Mouse (Mus musculus): Measurements from ENCODE around the gene Tpcn2. TPM values are rescaled to one million over a fixed set of nuclear protein-coding genes. Genes with fewer than 3 reads are reported as not detected.

Tpcn2 gene
- polyA plus RNA-seq, 1 experiment from 2014 or later = 2.1 TPM

GRCm38 (mm10) chr7:145314785-145315411 lies 31.1 kb upstream of the Tpcn2 start, which contains the start of gene Mrgprd:
Gene Mrgprd, plus strand, starts transcription at chr7:145314835.
- Histone ChIP-seq H3K27ac (ENCODE audit: low read depth, low read length) (no peak within 1 kb of the TSS), H3K36me3 (ENCODE audit: control insufficient read depth, insufficient read depth, low read length) (no peaks in the 10 kb centered on the region), H3K27me3 (ENCODE audit: control insufficient read depth, insufficient read depth, low read length) (no peaks in the 10 kb centered on the region), H3K9me3 (replicated peaks; ENCODE audit: control insufficient read depth, low read length) (no peaks in the 10 kb centered on the region), H3K9ac (ENCODE audit: low read depth, low read length) (no peak within 1 kb of the TSS), H3K4me3 (ENCODE audit: low read depth, low read length) (no peak within 1 kb of the TSS), H3K4me2 (no peak within 1 kb of the TSS), H3K4me1 (ENCODE audit: control insufficient read depth, insufficient read depth, low read length) (no peaks in the 10 kb centered on the region)
- WGBS (ENCODE audit: insufficient replicate concordance) = 80% methylated on average over 6 of the region's 6 CpGs
- ATAC-seq (replicated peaks; ENCODE audit: insufficient number of reproducible peaks, low FRiP score, low TSS enrichment) = no peak

- Histone ChIP-seq H3K27me3 (ENCODE audit: control insufficient read depth, insufficient read depth, low read length) (0 out of 2 replicates have a peak, but pooled peaks cover 5% of the 10 kb centered on the region), H3K4me1 (ENCODE audit: control insufficient read depth, insufficient read depth, low read length) (no peaks in the 10 kb centered on the region), H3K36me3 (ENCODE audit: control insufficient read depth, insufficient read depth, low read length) (no peaks in the 10 kb centered on the region), H3K9ac (ENCODE audit: low read depth, low read length) (no peak overlapping the region), H3K4me3 (ENCODE audit: low read depth, low read length) (no peak overlapping the region), H3K4me2 (no peak overlapping the region), H3K9me3 (replicated peaks; ENCODE audit: control insufficient read depth, low read length) (no peaks in the 10 kb centered on the region), H3K27ac (ENCODE audit: low read depth, low read length) (no peak overlapping the region)
- 69% methylated on average over 3 of the region's 3 CpGs for WGBS (ENCODE audit: insufficient replicate concordance)
- ATAC-seq (replicated peaks; ENCODE audit: insufficient number of reproducible peaks, low FRiP score, low TSS enrichment) = no peak
Measured at GRCm38 (mm10) chr7:145312137-145312536, 28.3 kb upstream of the Tpcn2 start.

- no peaks in the 10 kb centered on the region for H3K9me3 ChIP-seq (replicated peaks; ENCODE audit: control insufficient read depth, low read length)
- H3K4me2 ChIP-seq = no peak overlapping the region
- H3K4me3 ChIP-seq (ENCODE audit: low read depth, low read length) = no peak overlapping the region
- ATAC-seq (replicated peaks; ENCODE audit: insufficient number of reproducible peaks, low FRiP score, low TSS enrichment) = no peak
- H3K4me1 ChIP-seq (ENCODE audit: control insufficient read depth, insufficient read depth, low read length) = no peaks in the 10 kb centered on the region
- no peak overlapping the region for H3K9ac ChIP-seq (ENCODE audit: low read depth, low read length)
- H3K27me3 ChIP-seq (ENCODE audit: control insufficient read depth, insufficient read depth, low read length) = 0 out of 2 replicates have a peak, but pooled peaks cover 5% of the 10 kb centered on the region
- H3K36me3 ChIP-seq (ENCODE audit: control insufficient read depth, insufficient read depth, low read length) = no peaks in the 10 kb centered on the region
- H3K27ac ChIP-seq (ENCODE audit: low read depth, low read length) = no peak overlapping the region
- WGBS (ENCODE audit: insufficient replicate concordance) = 67% methylated on average over 5 of the region's 5 CpGs
Measured at GRCm38 (mm10) chr7:145310526-145310925, 26.7 kb upstream of the Tpcn2 start.

DNA sequence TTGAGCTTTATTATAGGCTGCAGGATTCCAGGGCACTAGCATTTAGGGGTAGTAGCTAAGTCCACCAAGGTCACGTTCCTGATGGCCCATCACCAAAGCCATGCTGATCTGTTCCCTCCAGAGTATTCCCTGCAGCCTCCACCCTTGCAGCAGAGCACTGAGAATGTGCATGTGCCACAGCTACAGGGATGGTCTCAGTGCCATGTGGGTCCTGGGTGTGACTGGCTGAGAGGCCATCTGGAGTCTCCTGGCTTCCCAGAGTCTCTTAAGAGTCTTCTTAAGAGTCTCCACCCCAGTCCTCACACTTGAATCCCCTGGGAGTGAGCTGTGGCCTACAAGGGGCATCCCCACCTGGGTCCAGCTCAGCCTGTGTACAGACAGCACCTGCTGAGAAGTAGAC lies 26.1 kb upstream of the Tpcn2 start:
- no peak for ATAC-seq (replicated peaks; ENCODE audit: insufficient number of reproducible peaks, low FRiP score, low TSS enrichment)

DNA sequence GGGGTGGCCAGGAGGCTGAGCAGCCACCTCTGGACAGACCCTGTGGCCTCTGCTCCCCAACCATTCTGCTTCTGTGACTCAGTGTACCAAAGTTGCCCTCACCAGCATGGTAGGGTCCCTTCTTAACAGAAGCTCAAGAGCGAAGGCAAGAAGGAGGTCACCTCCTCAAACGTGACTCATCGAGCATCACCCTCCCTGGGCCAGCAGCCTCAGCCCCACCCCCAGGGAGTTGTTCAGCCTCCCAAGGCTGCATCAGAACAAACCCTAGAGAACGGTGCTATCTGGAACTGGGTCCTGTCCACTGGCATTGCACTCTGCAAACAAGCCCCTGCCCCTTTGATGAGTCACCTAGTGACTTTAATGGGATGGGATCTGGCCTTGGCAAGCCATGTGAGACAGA lies 25.1 kb upstream of the Tpcn2 start:
- WGBS (ENCODE audit: insufficient replicate concordance) = 56% methylated on average over 4 of the region's 4 CpGs
- Histone ChIP-seq H3K27ac (ENCODE audit: low read depth, low read length) (no peak overlapping the region), H3K36me3 (ENCODE audit: control insufficient read depth, insufficient read depth, low read length) (no peaks in the 10 kb centered on the region), H3K4me1 (ENCODE audit: control insufficient read depth, insufficient read depth, low read length) (no peaks in the 10 kb centered on the region), H3K9ac (ENCODE audit: low read depth, low read length) (no peak overlapping the region), H3K4me2 (no peak overlapping the region), H3K4me3 (ENCODE audit: low read depth, low read length) (no peak overlapping the region), H3K9me3 (replicated peaks; ENCODE audit: control insufficient read depth, low read length) (no peaks in the 10 kb centered on the region), H3K27me3 (ENCODE audit: control insufficient read depth, insufficient read depth, low read length) (0 out of 2 replicates have a peak, but pooled peaks cover 5% of the 10 kb centered on the region)
- ATAC-seq (replicated peaks; ENCODE audit: insufficient number of reproducible peaks, low FRiP score, low TSS enrichment) = no peak

More for the DNA sequence above, 26.1 kb upstream of the Tpcn2 start:
- Histone ChIP-seq H3K4me2 (no peak overlapping the region), H3K4me3 (ENCODE audit: low read depth, low read length) (no peak overlapping the region), H3K9me3 (replicated peaks; ENCODE audit: control insufficient read depth, low read length) (no peaks in the 10 kb centered on the region), H3K27ac (ENCODE audit: low read depth, low read length) (no peak overlapping the region), H3K27me3 (ENCODE audit: control insufficient read depth, insufficient read depth, low read length) (0 out of 2 replicates have a peak, but pooled peaks cover 5% of the 10 kb centered on the region), H3K36me3 (ENCODE audit: control insufficient read depth, insufficient read depth, low read length) (no peaks in the 10 kb centered on the region), H3K4me1 (ENCODE audit: control insufficient read depth, insufficient read depth, low read length) (no peaks in the 10 kb centered on the region), H3K9ac (ENCODE audit: low read depth, low read length) (no peak overlapping the region)
- 50% methylated on average over 1 of the region's 1 CpGs for WGBS (ENCODE audit: insufficient replicate concordance)

DNA sequence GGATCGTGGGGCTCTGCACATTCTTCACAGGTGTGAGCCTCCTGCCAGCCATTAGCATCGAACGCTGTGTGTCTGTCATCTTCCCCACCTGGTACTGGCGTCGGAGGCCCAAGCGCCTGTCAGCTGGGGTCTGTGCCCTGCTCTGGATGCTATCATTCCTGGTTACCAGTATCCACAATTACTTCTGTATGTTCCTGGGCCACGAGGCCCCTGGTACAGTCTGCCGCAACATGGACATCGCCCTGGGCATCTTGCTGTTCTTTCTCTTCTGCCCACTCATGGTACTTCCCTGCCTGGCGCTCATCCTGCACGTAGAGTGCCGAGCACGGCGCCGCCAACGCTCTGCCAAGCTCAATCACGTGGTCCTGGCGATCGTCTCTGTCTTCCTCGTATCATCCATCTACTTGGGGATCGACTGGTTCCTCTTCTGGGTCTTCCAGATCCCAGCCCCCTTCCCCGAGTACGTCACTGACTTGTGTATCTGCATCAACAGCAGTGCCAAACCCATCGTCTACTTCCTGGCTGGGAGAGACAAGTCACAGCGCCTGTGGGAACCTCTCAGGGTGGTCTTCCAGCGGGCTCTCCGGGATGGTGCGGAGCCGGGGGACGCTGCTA lies 24.4 kb upstream of the Tpcn2 start:
- Histone ChIP-seq H3K9me3 (replicated peaks; ENCODE audit: control insufficient read depth, low read length) (no peaks in the 10 kb centered on the region), H3K27ac (ENCODE audit: low read depth, low read length) (no peak overlapping the region), H3K4me3 (ENCODE audit: low read depth, low read length) (no peak overlapping the region), H3K9ac (ENCODE audit: low read depth, low read length) (no peak overlapping the region), H3K4me2 (no peak overlapping the region), H3K36me3 (ENCODE audit: control insufficient read depth, insufficient read depth, low read length) (no peaks in the 10 kb centered on the region), H3K27me3 (ENCODE audit: control insufficient read depth, insufficient read depth, low read length) (0 out of 2 replicates have a peak, but pooled peaks cover 5% of the 10 kb centered on the region), H3K4me1 (ENCODE audit: control insufficient read depth, insufficient read depth, low read length) (no peaks in the 10 kb centered on the region)
- 62% methylated on average over 30 of the region's 30 CpGs for WGBS (ENCODE audit: insufficient replicate concordance)
- no peak for ATAC-seq (replicated peaks; ENCODE audit: insufficient number of reproducible peaks, low FRiP score, low TSS enrichment)

GRCm38 (mm10) chr7:145307636-145308035 lies 23.8 kb upstream of the Tpcn2 start:
- ATAC-seq (replicated peaks; ENCODE audit: insufficient number of reproducible peaks, low FRiP score, low TSS enrichment) = no peak
- no peaks in the 10 kb centered on the region for H3K4me1 ChIP-seq (ENCODE audit: control insufficient read depth, insufficient read depth, low read length)
- H3K36me3 ChIP-seq (ENCODE audit: control insufficient read depth, insufficient read depth, low read length) = no peaks in the 10 kb centered on the region
- WGBS (ENCODE audit: insufficient replicate concordance) = 86% methylated on average over 10 of the region's 10 CpGs
- H3K27me3 ChIP-seq (ENCODE audit: control insufficient read depth, insufficient read depth, low read length) = 0 out of 2 replicates have a peak, but pooled peaks cover 5% of the 10 kb centered on the region
- no peaks in the 10 kb centered on the region for H3K9me3 ChIP-seq (replicated peaks; ENCODE audit: control insufficient read depth, low read length)
- no peak overlapping the region for H3K4me2 ChIP-seq
- no peak overlapping the region for H3K9ac ChIP-seq (ENCODE audit: low read depth, low read length)
- H3K4me3 ChIP-seq (ENCODE audit: low read depth, low read length) = no peak overlapping the region
- H3K27ac ChIP-seq (ENCODE audit: low read depth, low read length) = no peak overlapping the region

DNA sequence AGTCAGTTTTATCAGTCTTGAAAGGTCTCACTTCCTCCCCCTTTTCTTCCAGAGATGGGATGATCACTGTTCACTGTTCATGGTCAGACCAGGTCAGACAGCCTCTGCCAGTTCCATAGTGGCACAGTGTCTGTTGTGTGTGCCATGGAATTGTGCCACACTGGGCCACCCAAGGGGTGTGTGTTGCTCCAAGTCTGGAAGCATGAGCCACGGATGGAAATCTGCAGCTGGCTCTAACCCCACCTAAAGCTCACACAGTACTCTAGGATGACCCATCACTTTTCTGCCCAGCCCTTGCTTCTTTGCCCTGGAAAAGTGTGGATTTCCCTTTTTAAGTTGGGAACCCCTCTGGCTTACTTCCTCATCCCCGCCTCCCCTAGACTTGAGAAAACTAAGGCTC lies 20.3 kb upstream of the Tpcn2 start:
- H3K4me3 ChIP-seq (ENCODE audit: low read depth, low read length) = no peak overlapping the region
- no peak overlapping the region for H3K4me2 ChIP-seq
- ATAC-seq (replicated peaks; ENCODE audit: insufficient number of reproducible peaks, low FRiP score, low TSS enrichment) = no peak
- H3K27ac ChIP-seq (ENCODE audit: low read depth, low read length) = no peak overlapping the region
- 77% methylated on average over 2 of the region's 2 CpGs for WGBS (ENCODE audit: insufficient replicate concordance)
- H3K27me3 ChIP-seq (ENCODE audit: control insufficient read depth, insufficient read depth, low read length) = 0 out of 2 replicates have a peak, but pooled peaks cover 5% of the 10 kb centered on the region
- no peaks in the 10 kb centered on the region for H3K36me3 ChIP-seq (ENCODE audit: control insufficient read depth, insufficient read depth, low read length)
- no peak overlapping the region for H3K9ac ChIP-seq (ENCODE audit: low read depth, low read length)
- H3K9me3 ChIP-seq (replicated peaks; ENCODE audit: control insufficient read depth, low read length) = no peaks in the 10 kb centered on the region
- H3K4me1 ChIP-seq (ENCODE audit: control insufficient read depth, insufficient read depth, low read length) = 0 out of 2 replicates have a peak, but pooled peaks cover 4% of the 10 kb centered on the region
